Mouse (Mus musculus): ENCODE measurements around the gene Prap1.

DNA sequence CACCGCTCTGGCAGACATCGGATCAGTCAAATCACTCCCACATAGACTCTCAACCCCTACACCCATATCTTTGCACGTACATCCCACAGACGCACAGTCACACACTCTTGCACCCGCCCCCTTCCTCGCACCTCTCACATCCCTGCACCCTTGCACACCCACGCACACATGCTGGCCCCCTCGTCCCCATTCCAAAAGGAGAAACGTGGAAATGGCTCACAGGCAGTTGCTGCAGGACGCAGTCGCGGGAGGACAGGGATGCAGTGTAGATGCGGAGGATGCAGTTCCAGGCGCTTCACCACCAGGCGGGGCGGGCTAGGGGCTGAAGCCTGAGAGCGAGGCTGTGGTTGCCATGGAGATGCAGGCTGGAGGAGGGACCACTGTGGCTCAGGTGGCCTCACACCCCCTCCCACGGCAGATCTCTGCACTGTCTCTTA, 10.9 kb upstream of the Prap1 start, which contains the start of gene Caly:
- TF ChIP-seq CEBPB (IDR thresholded peaks at IDR 0.05; ENCODE audit: insufficient read depth, poor library complexity, severe bottlenecking): no peak
- TF ChIP-seq POLR2A (IDR thresholded peaks at IDR 0.05; ENCODE audit: insufficient read length, low read depth): no peak
- no peak for TF ChIP-seq USF1 (IDR thresholded peaks at IDR 0.05; ENCODE audit: low read depth)

Measured in myocyte (in vitro differentiated cells).